Mouse (Mus musculus) mouse embryonic stem cell (cell line): ENCODE measurements at regions not wholly inside any gene's neighbourhood (a gene's known extent, or its start where the extent isn't known, plus 50 kb on each side); places are given as distances from the start of the nearest gene placed in this dataset.

Source experiments
- in situ Hi-C, 2 experiments: fragments of 300-500 bp; cut with MboI; formaldehyde crosslinking; loops; 1 replicate in 1 of 2; 3 replicates in 1 of 2; pipeline ENCODE4 v1.14.3; 2019 to 2020; ENCODE audit warnings: low sequenced_read_pairs in 2 of 2, low pct_unique_long_range_greater_than_20kb in 1 of 2, mixed read lengths in 1 of 2; ENCODE audit not compliant: unreplicated experiment in 1 of 2

GRCm38 (mm10) chr2:72741746-72742145 lies 238.5 kb downstream of the Sp3 start:
- in situ Hi-C loops: loop anchor here in 1 of 2 experiments (25.0 kb wide), 2 partner anchors 321 to 546 kb away; no protein-coding TSS in a partner anchor

GRCm38 (mm10) chr2:72743651-72744050 lies 236.6 kb downstream of the Sp3 start:
- in situ Hi-C loops: loop anchor here in 1 of 2 experiments (25.0 kb wide), 2 partner anchors 319 to 544 kb away; no protein-coding TSS in a partner anchor

- in situ Hi-C loops: loop anchor here in 1 of 2 experiments (25.0 kb wide), 2 partner anchors 317 to 542 kb away; no protein-coding TSS in a partner anchor
Observed at GRCm38 (mm10) chr2:72744901-72745300, 235.3 kb downstream of the Sp3 start.

GRCm38 (mm10) chr2:72746476-72747215 lies 233.6 kb downstream of the Sp3 start:
- in situ Hi-C loops: loop anchor here in 1 of 2 experiments (25.0 kb wide), 2 partner anchors 316 to 541 kb away; no protein-coding TSS in a partner anchor

- in situ Hi-C loops: loop anchor here in 1 of 2 experiments (25.0 kb wide), 2 partner anchors 315 to 540 kb away; no protein-coding TSS in a partner anchor
Observed at GRCm38 (mm10) chr2:72747299-72747698, 232.9 kb downstream of the Sp3 start.

GRCm38 (mm10) chr2:72749495-72749894 lies 230.8 kb downstream of the Sp3 start:
- in situ Hi-C loops: loop anchor here in 1 of 2 experiments (25.0 kb wide), 2 partner anchors 313 to 538 kb away; no protein-coding TSS in a partner anchor

- in situ Hi-C loops: no loop called here
Observed at GRCm38 (mm10) chr2:72751441-72751840, 228.8 kb downstream of the Sp3 start.

- in situ Hi-C loops: no loop called here
Observed at GRCm38 (mm10) chr2:72752624-72753176, 227.5 kb downstream of the Sp3 start.

- in situ Hi-C loops: no loop called here
Observed at GRCm38 (mm10) chr2:72753788-72754713, 226.2 kb downstream of the Sp3 start.

- in situ Hi-C loops: no loop called here
Observed at GRCm38 (mm10) chr2:72763454-72763853, 216.8 kb downstream of the Sp3 start.

- in situ Hi-C loops: no loop called here
Observed at GRCm38 (mm10) chr2:72769030-72769630, 211.1 kb downstream of the Sp3 start.

- in situ Hi-C loops: no loop called here
Observed at GRCm38 (mm10) chr2:72773401-72773800, 206.8 kb downstream of the Sp3 start.

GRCm38 (mm10) chr2:72777330-72777729 lies 202.9 kb downstream of the Sp3 start:
- in situ Hi-C loops: no loop called here

GRCm38 (mm10) chr2:72777806-72778510 lies 202.3 kb downstream of the Sp3 start:
- in situ Hi-C loops: no loop called here

- in situ Hi-C loops: no loop called here
Observed at GRCm38 (mm10) chr2:72779268-72780163, 200.7 kb downstream of the Sp3 start.

- in situ Hi-C loops: no loop called here
Observed at GRCm38 (mm10) chr2:72781369-72782275, 198.6 kb downstream of the Sp3 start.
